Comparison of ENCODE assay signal across 9 mouse cellular contexts in the genomic region with DNA sequence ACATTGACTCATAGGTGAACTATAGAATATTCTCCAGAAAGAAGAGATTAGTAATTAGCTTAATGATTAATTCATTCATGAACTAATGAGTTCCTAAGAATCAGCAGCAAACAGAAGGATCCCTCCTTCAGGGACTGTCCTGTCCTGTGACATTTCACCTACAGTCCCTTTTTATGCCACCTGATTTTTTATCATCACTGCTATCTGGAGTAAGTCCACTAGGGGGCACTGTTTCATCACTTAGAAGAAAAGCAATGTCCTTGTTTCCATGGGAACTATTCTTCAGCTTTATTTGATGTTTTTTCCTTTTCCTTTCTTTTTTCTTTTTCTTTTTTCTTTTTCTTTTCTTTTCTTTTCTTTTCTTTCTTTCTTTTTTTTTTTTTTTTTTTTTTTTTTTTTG.
DNase-seq lines count a peak whose midpoint lies in the region; ATAC-seq and TF ChIP-seq lines count a peak whose summit lies in the region.
"Had no signal": no experiment of that assay in that cellular context is flagged by ENCODE, and none has a peak within 500 bp of the region (broad histone marks: within the 10 kb centered on the region; RNA-seq: fewer than 3 reads in every experiment).

No protein-coding gene starts in this region.

- H3K9ac ChIP-seq in CH12.LX (ENCODE audit: insufficient read depth, low read depth): no peak overlapping the region
- H3K9ac ChIP-seq: heart, embryonic 13.5 days had no signal

- DNase-seq in left cerebral cortex, adult 18-20 months (ENCODE audit: low spot score in 2 of 2): peak; percentile 35 to 68
- no peak for DNase-seq in left cerebral cortex, adult 8-10 months (ENCODE audit: low spot score in 2 of 2)
- peak; percentile 82 for DNase-seq in CH12.LX (ENCODE audit: extremely low read depth)
- peak; percentile 44 for DNase-seq in Muller cell, postnatal 12 days (ENCODE audit: inconsistent ontology term)
- DNase-seq in embryo, embryonic 10 days (ENCODE audit: low spot score): peak; percentile 74
- peak; percentile 50 for DNase-seq in kidney, postnatal 14 days

- peaks cover 7 to 24% of the 10 kb centered on the region in 2 experiments; a peak in 3 of 4 replicates for H3K4me1 ChIP-seq in CH12.LX (ENCODE audit: control insufficient read depth in 1 of 2, insufficient read depth in 2 of 2)
- H3K4me1 ChIP-seq: heart, embryonic 13.5 days had no signal

- no peak for TF ChIP-seq POLR2A in CH12.LX (IDR thresholded peaks at IDR 0.05; ENCODE audit: low read depth, low read length)

- in situ Hi-C loops in CH12.LX (cut with MboI; ENCODE audit: low pct_ligation_motif_present, low pct_unique_long_range_greater_than_20kb, low sequenced_read_pairs): loop anchor here (10.0 kb wide), 2 partner anchors 102 to 132 kb away; no protein-coding TSS in a partner anchor

- H3K27ac ChIP-seq in CH12.LX (ENCODE audit: insufficient read depth, low read depth): no peak overlapping the region
- H3K27ac ChIP-seq: heart, embryonic 13.5 days had no signal

- TF ChIP-seq CTCF in CH12.LX (conservative IDR thresholded peaks at IDR 0.05 in 1 of 2, IDR thresholded peaks at IDR 0.05 in 1 of 2; ENCODE audit: low read depth in 2 of 2, low read length in 2 of 2): peak; percentile 68 to 91

- peak; percentile 92 for TF ChIP-seq RAD21 in CH12.LX (IDR thresholded peaks at IDR 0.05; ENCODE audit: low read depth, low read length)

- no peaks in the 10 kb centered on the region for H3K27me3 ChIP-seq in CH12.LX (replicated peaks)
- H3K27me3 ChIP-seq: heart, embryonic 13.5 days had no signal

- H3K36me3 ChIP-seq in CH12.LX (replicated peaks in 1 of 2; ENCODE audit: control insufficient read depth in 1 of 2, insufficient read depth in 1 of 2, low read length in 1 of 2): no peaks in the 10 kb centered on the region
- H3K36me3 ChIP-seq: heart, embryonic 13.5 days had no signal

- no peak overlapping the region for H3K4me2 ChIP-seq in CH12.LX (ENCODE audit: insufficient read depth, low read depth, poor library complexity, severe bottlenecking)
- H3K4me2 ChIP-seq: heart, embryonic 13.5 days had no signal

- H3K9me3 ChIP-seq in CH12.LX (replicated peaks; ENCODE audit: low read length): no peaks in the 10 kb centered on the region
- H3K9me3 ChIP-seq: heart, embryonic 13.5 days had no signal

- no peaks in the 10 kb centered on the region for H3K79me2 ChIP-seq in CH12.LX (replicated peaks; ENCODE audit: control insufficient read depth, extremely low read depth, insufficient read depth, poor library complexity, severe bottlenecking)

- TF ChIP-seq EP300 in CH12.LX (IDR thresholded peaks at IDR 0.05; ENCODE audit: low read length): no peak

- peak; percentile 35; the same call in 1 of the 2 replicates for ATAC-seq in monocyte, adult 5-6 weeks (replicated peaks; ENCODE audit: insufficient number of reproducible peaks, low FRiP score, low TSS enrichment, poor library complexity, severe bottlenecking)

- no peak overlapping the region for H3K4me3 ChIP-seq in CH12.LX (replicated peaks in 1 of 3; ENCODE audit: low read depth in 2 of 3, low read length in 2 of 3, poor library complexity in 1 of 3)
- H3K4me3 ChIP-seq: heart, embryonic 13.5 days; myocyte had no signal

- dilution Hi-C loops in CH12.LX (cut with MboI; ENCODE audit: extremely low pct_ligation_motif_present, extremely low pct_unique_long_range_greater_than_20kb, low sequenced_read_pairs): no loop called here

TF ChIP-seq in CH12.LX, 34 proteins besides CTCF, POLR2A, EP300 and RAD21:
- TF ChIP-seq CHD2 (IDR thresholded peaks at IDR 0.05; ENCODE audit: low read length) (no peak), MXI1 (IDR thresholded peaks at IDR 0.05; ENCODE audit: low read depth, low read length) (0 out of 2 replicates have a peak, but pooled peaks have one; percentile 10), TBP (conservative IDR thresholded peaks at IDR 0.05; ENCODE audit: low read depth, low read length) (no peak), SMC3 (IDR thresholded peaks at IDR 0.05; ENCODE audit: low read depth, low read length) (peak; percentile 72), JUND (conservative IDR thresholded peaks at IDR 0.05; ENCODE audit: low read depth, low read length) (no peak), USF1 (IDR thresholded peaks at IDR 0.05; ENCODE audit: low read depth, low read length) (no peak), ZNF384 (IDR thresholded peaks at IDR 0.05; ENCODE audit: low read depth, low read length) (peak; percentile 68)

Comparison
In these comparisons a context has a peak if more than half of its experiments do, and no peak if none do; other contexts are left out.
1. DNase-seq: peak in left cerebral cortex, adult 18-20 months (2 of 2), CH12.LX (single experiment), Muller cell, postnatal 12 days (single experiment), embryo, embryonic 10 days (single experiment) and kidney, postnatal 14 days (single experiment); none in left cerebral cortex, adult 8-10 months (0 of 2).